ENCODE assay signal across 13 mouse cellular contexts in the genomic region with DNA sequence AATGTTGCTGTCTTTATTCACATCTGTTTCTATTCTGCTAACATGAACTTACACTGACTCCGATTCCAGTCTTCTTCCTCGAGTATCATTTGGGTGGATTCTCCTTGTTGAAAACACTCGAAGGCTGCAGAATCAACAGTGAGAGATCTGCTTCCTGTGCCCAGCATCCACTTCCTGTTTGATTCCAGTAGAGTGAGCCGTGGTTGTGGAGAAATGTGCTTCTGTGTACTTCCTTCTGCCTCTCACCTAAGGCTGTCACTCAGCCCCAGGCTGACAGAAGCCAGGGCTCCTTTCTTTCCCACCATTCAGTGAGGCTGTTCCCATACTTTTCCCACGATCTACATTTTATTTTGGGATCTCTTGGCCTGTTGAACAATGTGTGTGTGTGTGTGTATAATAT. TPM values are rescaled to one million over a fixed set of nuclear protein-coding genes. Genes with fewer than 3 reads are reported as not detected.
A peak's percentile ranks its signal among the peaks of the same experiment; 100 is the strongest.
DNase-seq lines count a peak whose midpoint lies in the region; ATAC-seq and TF ChIP-seq lines count a peak whose summit lies in the region.
"Had no signal": no experiment of that assay in that cellular context is flagged by ENCODE, and none has a peak within 500 bp of the region (broad histone marks: within the 10 kb centered on the region; RNA-seq: fewer than 3 reads in every experiment).

No protein-coding gene starts in this region.

- WGBS in heart, embryonic 15.5 days: 35% methylated on average over 5 of the region's 5 CpGs
- WGBS in forebrain, postnatal 0 days: 83% methylated on average over 5 of the region's 5 CpGs

- no peak for DNase-seq in heart, postnatal 25 days (ENCODE audit: low spot score)
- no peak for DNase-seq in forebrain, postnatal 0 days
- DNase-seq in left cerebral cortex, adult 18-20 months (ENCODE audit: low spot score in 2 of 2): no peak
- DNase-seq in cerebellum, adult 9-10 months: no peak
- DNase-seq: cerebellum, adult 8-10 months; gastrocnemius, postnatal 10 days; layer of hippocampus, adult 9-11 months had no signal

- 0 out of 2 replicates have a peak overlapping the region, but pooled peaks have one; percentile 0 for H3K27ac ChIP-seq in heart, embryonic 15.5 days
- H3K27ac ChIP-seq in forebrain, postnatal 0 days (ENCODE audit: low read depth, low read length): no peak overlapping the region
- H3K27ac ChIP-seq: hindbrain, postnatal 0 days; midbrain, embryonic 13.5 days had no signal

- intact Hi-C loops in heart, postnatal 25 days (cut with DNase I): loop anchor here (2.0 kb wide), 1 partner anchor 35 kb away; no protein-coding TSS in a partner anchor

- peaks cover 15% of the 10 kb centered on the region for H3K4me1 ChIP-seq in heart, embryonic 15.5 days (replicated peaks)
- H3K4me1 ChIP-seq in forebrain, postnatal 0 days (ENCODE audit: insufficient read depth): no peaks in the 10 kb centered on the region
- H3K4me1 ChIP-seq: midbrain, embryonic 13.5 days had no signal

- no peak for TF ChIP-seq CTCF in forebrain, postnatal 0 days (IDR thresholded peaks at IDR 0.05; ENCODE audit: low read depth)

- ATAC-seq in heart, embryonic 15.5 days (replicated peaks; ENCODE audit: insufficient number of reproducible peaks, insufficient read depth, low FRiP score, low read depth): no peak
- ATAC-seq in activated CD4-positive, CD25-positive, alpha-beta regulatory T cell, adult 4 months: peak; percentile 59
- ATAC-seq in granulocyte monocyte progenitor cell, adult 5-6 weeks (replicated peaks; ENCODE audit: poor library complexity, severe bottlenecking): peak; percentile 85
- ATAC-seq in megakaryocyte, adult 5-6 weeks (ENCODE audit: poor library complexity, severe bottlenecking): peak; percentile 90
- ATAC-seq in forebrain, postnatal 0 days: no peak
- ATAC-seq: hindbrain, postnatal 0 days; midbrain, embryonic 13.5 days had no signal

- no peak overlapping the region for H3K9ac ChIP-seq in heart, embryonic 15.5 days
- no peak overlapping the region for H3K9ac ChIP-seq in forebrain, postnatal 0 days
- H3K9ac ChIP-seq: midbrain, embryonic 13.5 days had no signal

- H3K27me3 ChIP-seq in heart, embryonic 15.5 days: no peaks in the 10 kb centered on the region
- H3K27me3 ChIP-seq in forebrain, postnatal 0 days (ENCODE audit: insufficient read depth, low read length): no peaks in the 10 kb centered on the region
- H3K27me3 ChIP-seq: midbrain, embryonic 13.5 days had no signal

- H3K4me3 ChIP-seq in heart, embryonic 15.5 days: no peak overlapping the region
- H3K4me3 ChIP-seq in forebrain, postnatal 0 days (ENCODE audit: low read depth, low read length): no peak overlapping the region
- H3K4me3 ChIP-seq: midbrain, embryonic 13.5 days had no signal

- H3K9me3 ChIP-seq in heart, embryonic 15.5 days (replicated peaks): no peaks in the 10 kb centered on the region
- no peaks in the 10 kb centered on the region for H3K9me3 ChIP-seq in forebrain, postnatal 0 days (ENCODE audit: low read length)
- H3K9me3 ChIP-seq: midbrain, embryonic 13.5 days had no signal

- H3K4me2 ChIP-seq in heart, embryonic 15.5 days: no peak overlapping the region
- no peak overlapping the region for H3K4me2 ChIP-seq in forebrain, postnatal 0 days (ENCODE audit: low read depth)
- H3K4me2 ChIP-seq: midbrain, embryonic 13.5 days had no signal

- H3K36me3 ChIP-seq in heart, embryonic 15.5 days: no peaks in the 10 kb centered on the region
- no peaks in the 10 kb centered on the region for H3K36me3 ChIP-seq in forebrain, postnatal 0 days (ENCODE audit: insufficient read depth)
- H3K36me3 ChIP-seq: midbrain, embryonic 13.5 days had no signal

RNA-seq across cellular contexts. Expression of a gene that starts 37.9 kb away (rescaled TPM):
- 8.9 and 12.8 TPM in 2 replicates for polyA plus RNA-seq in heart, embryonic 15.5 days (2015; fragmentation: Nextera tagmentation; extraction: Ambion mirVana)
- total RNA-seq in heart, postnatal 25 days (2021): 10 to 100 TPM; 29.9 to 30.3 TPM
- 10 to 100 TPM; 37.7 to 51.7 TPM for polyA plus RNA-seq in activated CD4-positive, CD25-positive, alpha-beta regulatory T cell, adult 4 months (2017; shearing (Covaris generic))
- 4.0 and 12.1 TPM in 2 replicates for total RNA-seq in granulocyte monocyte progenitor cell, adult 5-6 weeks (2014; fragmentation: Nextera tagmentation)
- 12.8 and 15.0 TPM in 2 replicates for total RNA-seq in granulocyte monocyte progenitor cell, adult 5-6 weeks (2017)
- total RNA-seq in megakaryocyte, adult 5-6 weeks (2015): 21.8 and 22.3 TPM in 2 replicates
- total RNA-seq in megakaryocyte, adult 5-6 weeks (2017): 44.0 and 51.9 TPM in 2 replicates
- total RNA-seq in forebrain, postnatal 0 days (2014; rRNA removed): 6.3 and 12.5 TPM in 2 replicates
- polyA plus RNA-seq in forebrain, postnatal 0 days (2015; fragmentation: Nextera tagmentation; extraction: Ambion mirVana): 5.1 and 6.1 TPM in 2 replicates
- total RNA-seq in left cerebral cortex, adult 18-20 months (2021): 10 to 100 TPM; 18.2 to 18.9 TPM

RNA-seq across cellular contexts. Expression of a gene that starts 38.1 kb away (rescaled TPM):
- 9.6 TPM in 2 replicates for polyA plus RNA-seq in heart, embryonic 15.5 days (2015; fragmentation: Nextera tagmentation; extraction: Ambion mirVana)
- 1 to 10 TPM; 6.3 to 8.9 TPM for total RNA-seq in heart, postnatal 25 days (2021)
- 1 to 10 TPM; 6.5 to 7.2 TPM for polyA plus RNA-seq in activated CD4-positive, CD25-positive, alpha-beta regulatory T cell, adult 4 months (2017; shearing (Covaris generic))
- 6.6 and 9.2 TPM in 2 replicates for total RNA-seq in granulocyte monocyte progenitor cell, adult 5-6 weeks (2014; fragmentation: Nextera tagmentation)
- total RNA-seq in granulocyte monocyte progenitor cell, adult 5-6 weeks (2017): 3.5 and 4.0 TPM in 2 replicates
- 2.5 and 5.8 TPM in 2 replicates for total RNA-seq in megakaryocyte, adult 5-6 weeks (2015)
- total RNA-seq in megakaryocyte, adult 5-6 weeks (2017): 1.6 and 3.2 TPM in 2 replicates
- 25.6 and 28.0 TPM in 2 replicates for total RNA-seq in forebrain, postnatal 0 days (2014; rRNA removed)
- 12.3 and 15.1 TPM in 2 replicates for polyA plus RNA-seq in forebrain, postnatal 0 days (2015; fragmentation: Nextera tagmentation; extraction: Ambion mirVana)
- 10 to 100 TPM; 19.5 to 21.6 TPM for total RNA-seq in left cerebral cortex, adult 18-20 months (2021)

Comparison
In these comparisons a context has a peak if more than half of its experiments do, and no peak if none do; other contexts are left out.
1. ATAC-seq: peak in activated CD4-positive, CD25-positive, alpha-beta regulatory T cell, adult 4 months (single experiment), granulocyte monocyte progenitor cell, adult 5-6 weeks (single experiment) and megakaryocyte, adult 5-6 weeks (single experiment); none in heart, embryonic 15.5 days (single experiment) and forebrain, postnatal 0 days (single experiment).